Mouse (Mus musculus) CH12.LX (cell line): ENCODE measurements around the gene Trex1.

Experiments used
- CTCF ChIP-seq, 2 experiments: IDR thresholded peaks in 1 of 2; conservative IDR thresholded peaks in 1 of 2; 2 replicates each; pipeline ENCODE4 v1.5.1; 2011 to 2012; ENCODE audit warnings: low read depth in 2 of 2, low read length in 2 of 2, improper control_type of control experiment in 1 of 2, inconsistent platforms in 1 of 2, mild to moderate bottlenecking in 1 of 2, moderate library complexity in 1 of 2
- MAFK ChIP-seq: IDR thresholded peaks from 2 replicates; pipeline ENCODE4 v1.6.1; 2011; ENCODE audit warnings: low read length, improper control_type of control experiment; ENCODE audit not compliant: insufficient replicate concordance
- POLR2A ChIP-seq: IDR thresholded peaks from 2 replicates; pipeline ENCODE4 v1.6.1; 2011; ENCODE audit warnings: low read depth, mild to moderate bottlenecking, improper control_type of control experiment, low read length
- POLR2AphosphoS2 ChIP-seq: IDR thresholded peaks from 2 replicates; pipeline ENCODE4 v1.6.1; 2011; ENCODE audit warnings: low read depth, low read length, improper control_type of control experiment
- TCF12 ChIP-seq: IDR thresholded peaks from 2 replicates; pipeline ENCODE4 v1.6.1; 2014; ENCODE audit warnings: low read depth, mild to moderate bottlenecking, inconsistent platforms, low read length, improper control_type of control experiment

DNA sequence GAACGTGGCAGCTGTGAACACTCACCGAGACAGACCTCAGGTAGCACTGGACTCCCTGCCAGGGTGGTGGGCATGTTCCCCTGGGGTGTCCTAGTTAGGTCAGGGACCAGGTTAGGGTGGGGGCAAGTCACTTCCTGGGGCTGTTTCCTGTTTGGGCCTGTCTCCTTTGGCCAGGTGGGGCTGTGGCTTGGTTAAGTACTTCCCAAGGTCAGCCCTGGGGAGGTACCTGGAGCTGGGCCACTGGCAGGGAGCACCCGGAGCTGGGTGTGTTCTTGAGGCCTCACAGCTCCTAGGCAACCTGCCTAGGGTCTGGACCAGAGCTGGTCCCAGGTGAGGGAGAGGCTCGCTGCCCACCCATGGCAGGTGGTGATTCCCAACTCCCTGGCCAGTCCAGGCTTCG, 30.6 kb downstream of the Trex1 start:
- TF ChIP-seq CTCF (conservative IDR thresholded peaks at IDR 0.05 in 1 of 2, IDR thresholded peaks at IDR 0.05 in 1 of 2; ENCODE audit: low read depth in 2 of 2, low read length in 2 of 2) = no peak
- TF ChIP-seq POLR2AphosphoS2 = no peak
- TF ChIP-seq POLR2A = no peak
- no peak for TF ChIP-seq TCF12
- no peak for TF ChIP-seq MAFK
